Mouse (Mus musculus) mouse trophoblast stem cell (cell line): Measurements from ENCODE around the gene Impg2.

Experiments used
- in situ Hi-C, 2 experiments: fragments of 300-500 bp; cut with MseI, MboI; formaldehyde crosslinking; loops; 2 replicates in 1 of 2; 3 replicates in 1 of 2; pipeline ENCODE4 v1.15.1; 2025

Gene Impg2

GRCm38 (mm10) chr16:56302996-56303395 is 98.9 kb downstream of the Impg2 start:
- in situ Hi-C loops = no loop called here

GRCm38 (mm10) chr16:56304167-56304566 is 100.1 kb downstream of the Impg2 start:
- in situ Hi-C loops = no loop called here

- in situ Hi-C loops = no loop called here
These were observed 103.5 kb downstream of the Impg2 start for GRCm38 (mm10) chr16:56307575-56307974.

GRCm38 (mm10) chr16:56311291-56311690 is 107.2 kb downstream of the Impg2 start:
- in situ Hi-C loops = no loop called here
